Mouse (Mus musculus) intestine, embryonic 14.5 days (tissue): ENCODE data around the gene Prkag3. TPM values are rescaled to one million over a fixed set of nuclear protein-coding genes. Genes with fewer than 3 reads are reported as not detected.

ENCODE experiments used
- ATAC-seq: fragments of 200-750 bp; cut with Nextera tagmentation; replicated peaks from 2 replicates; pipeline ENCODE4 v1.8.0; 2017; ENCODE audit warnings: low read depth, moderate number of reproducible peaks, moderate TSS enrichment, moderate library complexity; ENCODE audit not compliant: low FRiP score, low TSS enrichment
- DNase-seq: peaks from one replicate; pipeline ENCODE4 v3.0.0-alpha.2; 2018; ENCODE audit warnings: low spot score
- H3K27ac ChIP-seq: fragments of 300-500 bp; sonication (generic); 2 replicates; pipeline ENCODE4 v1.5.1; 2014; ENCODE audit warnings: low read depth, mild to moderate bottlenecking, control low read depth
- H3K27me3 ChIP-seq: fragments of 300-500 bp; sonication (generic); replicated peaks from 2 replicates; pipeline ENCODE4 v1.6.1; 2014; ENCODE audit warnings: low read length, control low read depth; ENCODE audit not compliant: control insufficient read depth, insufficient read depth
- H3K36me3 ChIP-seq: fragments of 300-500 bp; sonication (generic); 2 replicates; pipeline ENCODE4 v1.6.1; 2014; ENCODE audit warnings: low read length, control low read depth; ENCODE audit not compliant: control insufficient read depth, insufficient read depth
- H3K4me1 ChIP-seq: fragments of 300-500 bp; sonication (generic); replicated peaks from 2 replicates; pipeline ENCODE4 v1.6.1; 2014; ENCODE audit warnings: low read length, control low read depth, mixed read lengths; ENCODE audit not compliant: control insufficient read depth, insufficient read depth
- H3K4me2 ChIP-seq: fragments of 300-500 bp; sonication (generic); 2 replicates; pipeline ENCODE4 v1.6.1; 2014; ENCODE audit warnings: low read length
- H3K4me3 ChIP-seq: fragments of 300-500 bp; sonication (generic); 2 replicates; pipeline ENCODE4 v1.5.1; 2014; ENCODE audit warnings: low read depth, low read length, control low read depth, mixed read lengths
- H3K9ac ChIP-seq: fragments of 300-500 bp; sonication (generic); 2 replicates; pipeline ENCODE4 v1.6.1; 2014; ENCODE audit warnings: mild to moderate bottlenecking, low read length
- H3K9me3 ChIP-seq: fragments of 300-500 bp; sonication (generic); 2 replicates; pipeline ENCODE4 v1.6.1; 2016; ENCODE audit warnings: low read length, control low read depth; ENCODE audit not compliant: control insufficient read depth
- WGBS: fragments of 180-500 bp; shearing (Covaris S2); extraction: QIAGEN DNeasy Blood & Tissue Kit; methylation state at CpG from one replicate; pipeline ENCODE4 v1.1.7; 2014; 5-methylcytosine and 5-hydroxymethylcytosine counted together
- polyA plus RNA-seq: library from polyadenylated mRNA; unstranded; fragments of >200 nt; fragmentation: Nextera tagmentation; extraction: Ambion mirVana; gene quantifications from 2 replicates; pipeline ENCODE4 v1.2.1, GENCODE M21; 2014

Prkag3 gene
- polyA plus RNA-seq, 1 experiment from 2014 or later, result 0.09 TPM

- peak overlapping the region; percentile 98 for H3K4me2 ChIP-seq
- no peaks in the 10 kb centered on the region for H3K36me3 ChIP-seq
- H3K9me3 ChIP-seq, result no peaks in the 10 kb centered on the region
- 20% methylated on average over 12 of the region's 12 CpGs for WGBS
- no peaks in the 10 kb centered on the region; the same call in 1 of the 2 replicates for H3K4me1 ChIP-seq
- no peak overlapping the region for H3K27ac ChIP-seq
- peak overlapping the region; percentile 58 for H3K9ac ChIP-seq
- no peak for DNase-seq
- H3K4me3 ChIP-seq, result peak overlapping the region; percentile 57
- no peaks in the 10 kb centered on the region for H3K27me3 ChIP-seq
- ATAC-seq, result peak; percentile 28; the same call in 1 of the 2 replicates
These were observed 34.9 kb downstream of the Prkag3 start for GRCm38 (mm10) chr1:74713859-74714730.

GRCm38 (mm10) chr1:74713099-74713858 is 35.7 kb downstream of the Prkag3 start, which contains the start of gene Cyp27a1:
Cyp27a1 (plus strand) TSS chr1:74713574.
- DNase-seq, result peak; percentile 82
- 2% methylated on average over 35 of the region's 35 CpGs for WGBS
- Histone ChIP-seq H3K9ac (peak within 1 kb of the TSS; percentile 58), H3K4me1 (no peaks in the 10 kb centered on the region; the same call in 1 of the 2 replicates), H3K9me3 (no peaks in the 10 kb centered on the region), H3K4me3 (peak within 1 kb of the TSS; percentile 57), H3K36me3 (no peaks in the 10 kb centered on the region), H3K27me3 (no peaks in the 10 kb centered on the region), H3K27ac (no peak within 1 kb of the TSS), H3K4me2 (peak within 1 kb of the TSS; percentile 98)
- peak; percentile 69 for ATAC-seq

- Histone ChIP-seq H3K9me3 (no peaks in the 10 kb centered on the region), H3K4me1 (no peaks in the 10 kb centered on the region; the same call in 1 of the 2 replicates), H3K9ac (peak overlapping the region; percentile 58; the same call in 1 of the 2 replicates), H3K27ac (no peak overlapping the region), H3K4me3 (peak overlapping the region; percentile 57), H3K27me3 (no peaks in the 10 kb centered on the region), H3K4me2 (peak overlapping the region; percentile 98), H3K36me3 (no peaks in the 10 kb centered on the region)
- 41% methylated on average over 5 of the region's 5 CpGs for WGBS
- no peak for DNase-seq
- no peak for ATAC-seq
These were observed 36.4 kb downstream of the Prkag3 start for GRCm38 (mm10) chr1:74712461-74713098.

- Histone ChIP-seq H3K9me3 (no peaks in the 10 kb centered on the region), H3K36me3 (no peaks in the 10 kb centered on the region), H3K27me3 (no peaks in the 10 kb centered on the region), H3K4me1 (no peaks in the 10 kb centered on the region; the same call in 1 of the 2 replicates), H3K9ac (no peak overlapping the region), H3K27ac (no peak overlapping the region), H3K4me2 (no peak overlapping the region), H3K4me3 (no peak overlapping the region)
- ATAC-seq (no peak), DNase-seq (no peak)
- WGBS, result 80% methylated on average over 4 of the region's 4 CpGs
These were observed 37.0 kb downstream of the Prkag3 start for GRCm38 (mm10) chr1:74712046-74712445.

- 38% methylated on average over 6 of the region's 6 CpGs for whole genome bisulfite sequencing
- DNase-seq, result no peak
- no peak overlapping the region for H3K4me3 ChIP-seq
These were observed 39.5 kb downstream of the Prkag3 start for GRCm38 (mm10) chr1:74709566-74709965.

GRCm38 (mm10) chr1:74705016-74705415 is 44.0 kb downstream of the Prkag3 start:
- Histone ChIP-seq H3K4me1 (peaks cover 3% of the 10 kb centered on the region; the same call in 1 of the 2 replicates), H3K36me3 (peaks cover 17% of the 10 kb centered on the region), H3K27ac (peak overlapping the region; percentile 34; the same call in 1 of the 2 replicates), H3K9ac (no peak overlapping the region), H3K4me2 (no peak overlapping the region), H3K4me3 (no peak overlapping the region), H3K27me3 (no peaks in the 10 kb centered on the region), H3K9me3 (no peaks in the 10 kb centered on the region)
- WGBS, result 58% methylated on average over 5 of the region's 5 CpGs
- ATAC-seq (no peak), DNase-seq (no peak)

More at GRCm38 (mm10) chr1:74709566-74709965, 39.5 kb downstream of the Prkag3 start:
- H3K9ac ChIP-seq, result no peak overlapping the region
- peaks cover 3% of the 10 kb centered on the region; the same call in 1 of the 2 replicates for H3K4me1 ChIP-seq
- H3K27me3 ChIP-seq, result no peaks in the 10 kb centered on the region
- no peak for ATAC-seq
- H3K27ac ChIP-seq, result no peak overlapping the region
- no peaks in the 10 kb centered on the region for H3K36me3 ChIP-seq
- H3K4me2 ChIP-seq, result no peak overlapping the region
- no peaks in the 10 kb centered on the region for H3K9me3 ChIP-seq

GRCm38 (mm10) chr1:74704156-74704555 is 44.9 kb downstream of the Prkag3 start:
- Histone ChIP-seq H3K4me1 (peaks cover 3% of the 10 kb centered on the region; the same call in 1 of the 2 replicates), H3K27ac (no peak overlapping the region; the same call in 1 of the 2 replicates), H3K27me3 (no peaks in the 10 kb centered on the region), H3K9ac (no peak overlapping the region), H3K4me3 (no peak overlapping the region), H3K36me3 (peaks cover 24% of the 10 kb centered on the region), H3K9me3 (no peaks in the 10 kb centered on the region), H3K4me2 (no peak overlapping the region)
- ATAC-seq, result no peak
- DNase-seq, result no peak
- WGBS, result 74% methylated on average over 3 of the region's 3 CpGs

- Histone ChIP-seq H3K4me3 (no peak overlapping the region), H3K4me1 (peaks cover 3% of the 10 kb centered on the region; the same call in 1 of the 2 replicates), H3K9ac (no peak overlapping the region), H3K27me3 (no peaks in the 10 kb centered on the region), H3K36me3 (peaks cover 44% of the 10 kb centered on the region), H3K4me2 (no peak overlapping the region), H3K27ac (no peak overlapping the region), H3K9me3 (no peaks in the 10 kb centered on the region)
- 90% methylated on average over 6 of the region's 6 CpGs for WGBS
- ATAC-seq, result no peak
- DNase-seq, result no peak
These were observed 46.9 kb downstream of the Prkag3 start for GRCm38 (mm10) chr1:74702142-74702553.
